Mouse (Mus musculus): ENCODE data around the gene Gprc5b. TPM values are rescaled to one million over a fixed set of nuclear protein-coding genes. Genes with fewer than 3 reads are reported as not detected.
A peak's percentile ranks its signal among the peaks of the same experiment; 100 is the strongest.

Gene Gprc5b
- total RNA-seq, 1 experiment = 7.3 TPM

DNA sequence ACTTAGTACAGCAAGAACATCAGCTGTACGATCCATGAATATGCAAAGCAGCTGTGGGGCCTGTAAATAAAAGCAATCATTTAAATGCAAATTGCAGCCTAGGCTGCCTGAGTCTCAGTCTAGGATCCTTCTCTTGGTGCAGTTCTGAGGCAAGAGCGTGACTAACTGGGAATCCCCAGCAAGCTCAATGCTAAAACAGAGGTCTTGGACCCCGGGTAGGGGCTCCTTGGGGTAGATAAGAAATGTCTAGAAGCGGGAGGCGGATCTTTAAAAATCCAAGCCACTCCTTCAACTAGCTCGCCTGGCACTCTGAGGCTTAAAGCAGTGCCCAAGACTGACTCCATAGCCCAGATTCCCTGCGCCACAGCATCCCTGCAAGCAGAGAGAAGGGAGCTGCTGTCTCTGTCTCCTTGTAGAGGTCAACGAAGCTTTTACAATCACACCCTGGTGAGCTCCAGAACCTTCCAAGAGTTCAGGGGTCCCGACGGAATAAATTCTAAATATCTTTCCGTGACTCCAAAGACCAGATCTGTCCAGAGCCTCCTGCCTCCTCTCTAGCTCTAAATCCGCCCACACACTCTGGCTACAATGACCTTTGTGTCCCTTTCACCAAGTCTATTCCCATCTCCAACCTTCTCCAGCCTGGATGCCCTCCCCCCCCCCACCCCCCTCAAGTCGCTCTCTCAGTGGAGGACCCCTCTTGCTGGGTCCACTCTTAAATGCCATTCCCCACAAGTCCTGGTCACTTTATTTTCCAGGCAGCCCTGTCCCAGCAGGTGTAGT is 2.2 kb downstream of the Gprc5b start:
- H3K36me3 ChIP-seq (ENCODE audit: control insufficient read depth, insufficient read depth, low read length, poor library complexity, severe bottlenecking) = no peaks in the 10 kb centered on the region; the same call in 1 of the 2 replicates
- H3K27ac ChIP-seq (ENCODE audit: insufficient read depth, low read depth, low read length, poor library complexity, severe bottlenecking) = no peak overlapping the region; the same call in 1 of the 2 replicates
- H3K4me3 ChIP-seq (ENCODE audit: insufficient read depth in 1 of 2, low read depth in 1 of 2, low read length in 2 of 2, poor library complexity in 1 of 2, severe bottlenecking in 1 of 2) = peak overlapping the region; percentile 14 to 25; a peak in 3 of 4 replicates
- DNase-seq (ENCODE audit: low read depth, low spot score) = no peak
- no peak for TF ChIP-seq MAFK (IDR thresholded peaks at IDR 0.05; ENCODE audit: insufficient read depth, low read depth, low read length)
- TF ChIP-seq ZC3H11A (IDR thresholded peaks at IDR 0.05; ENCODE audit: borderline replicate concordance, low read depth, low read length) = no peak
- no peak for TF ChIP-seq HCFC1 (IDR thresholded peaks at IDR 0.05; ENCODE audit: borderline replicate concordance, insufficient read depth, low read length)
- in situ Hi-C loops (cut with MboI; ENCODE audit: low sequenced_read_pairs in 2 of 2, unreplicated experiment in 2 of 2) = loop anchor here (10.0 kb wide), 2 partner anchors 118 to 228 kb away; no protein-coding TSS in a partner anchor
- no peak overlapping the region for H3K9ac ChIP-seq (ENCODE audit: insufficient read depth, low read depth, low read length, poor library complexity, severe bottlenecking)
- peaks cover 4 to 22% of the 10 kb centered on the region in 2 experiments; a peak in 3 of 4 replicates for H3K4me1 ChIP-seq (ENCODE audit: control insufficient read depth in 2 of 2, insufficient read depth in 2 of 2, low read length in 2 of 2, poor library complexity in 1 of 2)
- H3K9me3 ChIP-seq (ENCODE audit: control insufficient read depth, insufficient read depth, low read depth, low read length) = no peaks in the 10 kb centered on the region

GRCm38 (mm10) chr7:118992080-118992560 is 2.9 kb downstream of the Gprc5b start:
- Histone ChIP-seq H3K4me3 (ENCODE audit: insufficient read depth in 1 of 2, low read depth in 1 of 2, low read length in 2 of 2, poor library complexity in 1 of 2, severe bottlenecking in 1 of 2) (no peak overlapping the region), H3K27ac (ENCODE audit: insufficient read depth, low read depth, low read length, poor library complexity, severe bottlenecking) (0 out of 2 replicates have a peak overlapping the region, but pooled peaks have one; percentile 24), H3K9ac (ENCODE audit: insufficient read depth, low read depth, low read length, poor library complexity, severe bottlenecking) (no peak overlapping the region), H3K36me3 (ENCODE audit: control insufficient read depth, insufficient read depth, low read length, poor library complexity, severe bottlenecking) (no peaks in the 10 kb centered on the region; the same call in 1 of the 2 replicates), H3K9me3 (ENCODE audit: control insufficient read depth, insufficient read depth, low read depth, low read length) (no peaks in the 10 kb centered on the region), H3K4me1 (ENCODE audit: control insufficient read depth in 2 of 2, insufficient read depth in 2 of 2, low read length in 2 of 2, poor library complexity in 1 of 2) (peaks cover 4 to 22% of the 10 kb centered on the region in 2 experiments; a peak in 3 of 4 replicates)
- in situ Hi-C loops (cut with MboI; ENCODE audit: low sequenced_read_pairs in 2 of 2, unreplicated experiment in 2 of 2) = loop anchor here (10.0 kb wide), 2 partner anchors 117 to 227 kb away; no protein-coding TSS in a partner anchor
- DNase-seq (ENCODE audit: low read depth, low spot score) = no peak
- TF ChIP-seq MAFK (IDR thresholded peaks at IDR 0.05; ENCODE audit: insufficient read depth, low read depth, low read length) = no peak

- in situ Hi-C loops (cut with MboI; ENCODE audit: low sequenced_read_pairs in 2 of 2, unreplicated experiment in 2 of 2) = loop anchor here (10.0 kb wide), 2 partner anchors 117 to 227 kb away; no protein-coding TSS in a partner anchor
- Histone ChIP-seq H3K27ac (ENCODE audit: insufficient read depth, low read depth, low read length, poor library complexity, severe bottlenecking) (no peak overlapping the region), H3K4me1 (ENCODE audit: control insufficient read depth in 2 of 2, insufficient read depth in 2 of 2, low read length in 2 of 2, poor library complexity in 1 of 2) (peaks cover 4 to 22% of the 10 kb centered on the region in 2 experiments; a peak in 3 of 4 replicates), H3K36me3 (ENCODE audit: control insufficient read depth, insufficient read depth, low read length, poor library complexity, severe bottlenecking) (no peaks in the 10 kb centered on the region; the same call in 1 of the 2 replicates), H3K4me3 (ENCODE audit: insufficient read depth in 1 of 2, low read depth in 1 of 2, low read length in 2 of 2, poor library complexity in 1 of 2, severe bottlenecking in 1 of 2) (no peak overlapping the region), H3K9me3 (ENCODE audit: control insufficient read depth, insufficient read depth, low read depth, low read length) (no peaks in the 10 kb centered on the region), H3K9ac (ENCODE audit: insufficient read depth, low read depth, low read length, poor library complexity, severe bottlenecking) (no peak overlapping the region)
- DNase-seq (ENCODE audit: low read depth, low spot score) = no peak
- no peak for TF ChIP-seq HCFC1 (IDR thresholded peaks at IDR 0.05; ENCODE audit: borderline replicate concordance, insufficient read depth, low read length)
Observed at GRCm38 (mm10) chr7:118991341-118991884, 3.6 kb downstream of the Gprc5b start.

DNA sequence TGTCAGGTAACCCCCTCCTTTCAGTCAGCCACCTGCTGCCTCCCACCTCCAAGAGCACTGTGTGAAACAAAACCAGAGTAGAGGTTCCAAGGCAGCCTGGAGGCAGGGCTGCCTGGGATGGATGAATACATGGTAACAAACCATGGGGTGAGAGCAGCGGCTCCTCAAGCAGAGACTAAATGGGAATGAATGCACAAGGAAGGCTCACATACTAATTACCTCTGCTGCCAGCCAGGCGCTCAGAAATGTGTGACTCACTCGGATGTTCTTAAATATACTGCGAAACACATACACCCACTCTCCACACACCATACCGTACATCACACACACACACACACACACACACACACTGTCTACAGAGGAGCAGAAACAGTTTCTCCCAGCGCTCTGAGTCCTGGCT is 4.7 kb downstream of the Gprc5b start:
- TF ChIP-seq ZC3H11A (IDR thresholded peaks at IDR 0.05; ENCODE audit: borderline replicate concordance, low read depth, low read length) = no peak
- TF ChIP-seq HCFC1 (IDR thresholded peaks at IDR 0.05; ENCODE audit: borderline replicate concordance, insufficient read depth, low read length) = no peak
- no peak for TF ChIP-seq ZNF384 (IDR thresholded peaks at IDR 0.05; ENCODE audit: low read depth, low read length)
- TF ChIP-seq MAFK (IDR thresholded peaks at IDR 0.05; ENCODE audit: insufficient read depth, low read depth, low read length) = no peak
- TF ChIP-seq CHD2 (IDR thresholded peaks at IDR 0.05; ENCODE audit: low read depth, low read length) = no peak
- Histone ChIP-seq H3K9ac (ENCODE audit: insufficient read depth, low read depth, low read length, poor library complexity, severe bottlenecking) (no peak overlapping the region), H3K4me1 (ENCODE audit: control insufficient read depth in 2 of 2, insufficient read depth in 2 of 2, low read length in 2 of 2, poor library complexity in 1 of 2) (peaks cover 4 to 15% of the 10 kb centered on the region in 2 experiments; a peak in 3 of 4 replicates), H3K27ac (ENCODE audit: insufficient read depth, low read depth, low read length, poor library complexity, severe bottlenecking) (no peak overlapping the region), H3K36me3 (ENCODE audit: control insufficient read depth, insufficient read depth, low read length, poor library complexity, severe bottlenecking) (no peaks in the 10 kb centered on the region; the same call in 1 of the 2 replicates), H3K4me3 (ENCODE audit: insufficient read depth in 1 of 2, low read depth in 1 of 2, low read length in 2 of 2, poor library complexity in 1 of 2, severe bottlenecking in 1 of 2) (no peak overlapping the region), H3K9me3 (ENCODE audit: control insufficient read depth, insufficient read depth, low read depth, low read length) (no peaks in the 10 kb centered on the region)
- in situ Hi-C loops (cut with MboI; ENCODE audit: low sequenced_read_pairs in 2 of 2, unreplicated experiment in 2 of 2) = loop anchor here (10.0 kb wide), 2 partner anchors 115 to 225 kb away; no protein-coding TSS in a partner anchor
- DNase-seq (ENCODE audit: low read depth, low spot score) = no peak
